Mouse (Mus musculus): ENCODE data around the gene Plcb2.

GRCm38 (mm10) chr2:118697955-118698354, 30.3 kb downstream of the Plcb2 start:
- TF ChIP-seq POLR2A (IDR thresholded peaks at IDR 0.05; ENCODE audit: borderline replicate concordance, extremely low read depth, insufficient read depth, insufficient read length, poor library complexity, severe bottlenecking), result no peak
- no peak for TF ChIP-seq CTCF (IDR thresholded peaks at IDR 0.05; ENCODE audit: borderline replicate concordance, extremely low read depth, insufficient read depth, insufficient read length)
